Mouse (Mus musculus) MEL (cell line): Measurements from ENCODE around the gene Gm43552. TPM values are rescaled to one million over a fixed set of nuclear protein-coding genes. Genes with fewer than 3 reads are reported as not detected.

Experiments used
- DNase-seq: peaks from one replicate; pipeline ENCODE4 v3.0.0; 2011; ENCODE audit warnings: low read depth, low spot score
- H3K27ac ChIP-seq: 2 replicates; pipeline ENCODE4 v1.5.1; 2012; ENCODE audit warnings: low read depth, mild to moderate bottlenecking, control low read depth, low read length, moderate library complexity; ENCODE audit not compliant: control insufficient read depth
- H3K27me3 ChIP-seq, 2 experiments: fragments of 150-350 bp in 1 of 2; sonication (generic) in 1 of 2; 2 replicates each; pipeline ENCODE4 v1.6.1; 2012; ENCODE audit warnings: low read length in 2 of 2, mild to moderate bottlenecking in 2 of 2, improper control_type of control experiment in 1 of 2, moderate library complexity in 1 of 2; ENCODE audit not compliant: insufficient read depth in 2 of 2, control insufficient read depth in 1 of 2
- H3K36me3 ChIP-seq, 2 experiments: 2 replicates each; pipeline ENCODE4 v1.6.1; 2012 to 2014; ENCODE audit warnings: low read length in 2 of 2, improper control_type of control experiment in 1 of 2, inconsistent platforms in 1 of 2, mild to moderate bottlenecking in 1 of 2; ENCODE audit not compliant: insufficient read depth in 2 of 2, control insufficient read depth in 1 of 2
- H3K4me1 ChIP-seq, 2 experiments: fragments of 150-350 bp in 1 of 2; sonication (generic) in 1 of 2; 2 replicates each; pipeline ENCODE4 v1.6.1; 2012; ENCODE audit warnings: low read length in 2 of 2, improper control_type of control experiment in 1 of 2, mild to moderate bottlenecking in 1 of 2; ENCODE audit not compliant: insufficient read depth in 2 of 2, control insufficient read depth in 1 of 2
- H3K4me3 ChIP-seq, 2 experiments: fragments of 150-350 bp in 1 of 2; sonication (generic) in 1 of 2; 2 replicates each; pipeline ENCODE4 v1.5.1; 2012; ENCODE audit warnings: low read depth in 2 of 2, low read length in 2 of 2, mild to moderate bottlenecking in 2 of 2, moderate library complexity in 2 of 2, control low read depth in 1 of 2, improper control_type of control experiment in 1 of 2; ENCODE audit not compliant: control insufficient read depth in 1 of 2, insufficient read depth in 1 of 2
- H3K79me2 ChIP-seq: 2 replicates; pipeline ENCODE4 v1.6.1; 2012; ENCODE audit warnings: mild to moderate bottlenecking, low read length, moderate library complexity; ENCODE audit not compliant: control insufficient read depth, poor library complexity, insufficient read depth
- H3K9ac ChIP-seq: 2 replicates; pipeline ENCODE4 v1.6.1; 2012; ENCODE audit warnings: low read depth, mild to moderate bottlenecking, control low read depth, low read length, moderate library complexity; ENCODE audit not compliant: control insufficient read depth, poor library complexity, severe bottlenecking
- H3K9me3 ChIP-seq: fragments of 150-350 bp; sonication (generic); replicated peaks from 2 replicates; pipeline ENCODE4 v1.6.1; 2012; ENCODE audit warnings: mild to moderate bottlenecking, low read length, improper control_type of control experiment, moderate library complexity; ENCODE audit not compliant: insufficient read depth
- CHD1 ChIP-seq: IDR thresholded peaks from 2 replicates; pipeline ENCODE4 v1.6.1; 2012; ENCODE audit warnings: low read depth, mild to moderate bottlenecking, inconsistent platforms, low read length, improper control_type of control experiment
- CHD2 ChIP-seq: IDR thresholded peaks from 2 replicates; pipeline ENCODE4 v1.6.1; 2011; ENCODE audit warnings: low read length, improper control_type of control experiment
- CTCF ChIP-seq, 3 experiments: IDR thresholded peaks in 2 of 3; conservative IDR thresholded peaks in 1 of 3; 2 replicates each; pipeline ENCODE4 v1.5.1; 2011 to 2012; ENCODE audit warnings: low read length in 3 of 3, low read depth in 2 of 3, mild to moderate bottlenecking in 2 of 3, improper control_type of control experiment in 1 of 3, inconsistent platforms in 1 of 3, mixed read lengths in 1 of 3, moderate library complexity in 1 of 3; ENCODE audit not compliant: control insufficient read depth in 1 of 3, insufficient read depth in 1 of 3, poor library complexity in 1 of 3, severe bottlenecking in 1 of 3
- ELF1 ChIP-seq: IDR thresholded peaks from 2 replicates; pipeline ENCODE4 v1.6.1; 2014; ENCODE audit warnings: low read depth, mild to moderate bottlenecking, inconsistent platforms, low read length, improper control_type of control experiment, moderate library complexity
- EP300 ChIP-seq, 2 experiments: IDR thresholded peaks; 2 replicates each; pipeline ENCODE4 v1.6.1; 2011; ENCODE audit warnings: improper control_type of control experiment in 2 of 2, low read length in 2 of 2, low read depth in 1 of 2, mild to moderate bottlenecking in 1 of 2
- ETS1 ChIP-seq: IDR thresholded peaks from 2 replicates; pipeline ENCODE4 v1.6.1; 2012; ENCODE audit warnings: low read depth, mild to moderate bottlenecking, inconsistent platforms, low read length, improper control_type of control experiment, moderate library complexity
- GABPA ChIP-seq: IDR thresholded peaks from 2 replicates; pipeline ENCODE4 v1.6.1; 2012; ENCODE audit warnings: low read depth, mild to moderate bottlenecking, inconsistent platforms, low read length, improper control_type of control experiment, moderate library complexity
- HCFC1 ChIP-seq: IDR thresholded peaks from 2 replicates; pipeline ENCODE4 v1.6.1; 2012; ENCODE audit warnings: low read depth, mild to moderate bottlenecking, inconsistent platforms, low read length, improper control_type of control experiment, moderate library complexity
- KAT2A ChIP-seq: conservative IDR thresholded peaks from 2 replicates; pipeline ENCODE4 v1.6.1; 2012; ENCODE audit warnings: low read depth, low read length, improper control_type of control experiment, inconsistent platforms
- MAFK ChIP-seq: IDR thresholded peaks from 2 replicates; pipeline ENCODE4 v1.6.1; 2011; ENCODE audit warnings: low read depth, mild to moderate bottlenecking, low read length, improper control_type of control experiment, borderline replicate concordance
- MAX ChIP-seq: IDR thresholded peaks from 2 replicates; pipeline ENCODE4 v1.6.1; 2011; ENCODE audit warnings: low read length, improper control_type of control experiment
- MEF2A ChIP-seq: IDR thresholded peaks from 2 replicates; pipeline ENCODE4 v1.6.1; 2014; ENCODE audit warnings: low read depth, mild to moderate bottlenecking, inconsistent platforms, low read length, improper control_type of control experiment; ENCODE audit not compliant: poor library complexity, insufficient replicate concordance, severe bottlenecking; ENCODE audit errors: extremely low read depth
- MXI1 ChIP-seq: IDR thresholded peaks from 2 replicates; pipeline ENCODE4 v1.6.1; 2011; ENCODE audit warnings: mild to moderate bottlenecking, low read depth, low read length, improper control_type of control experiment
- MYC ChIP-seq: IDR thresholded peaks from 2 replicates; pipeline ENCODE4 v1.6.1; 2011; ENCODE audit warnings: low read depth, mild to moderate bottlenecking, low read length, improper control_type of control experiment, moderate library complexity
- NELFE ChIP-seq: IDR thresholded peaks from 2 replicates; pipeline ENCODE4 v1.6.1; 2011; ENCODE audit warnings: low read depth, low read length, improper control_type of control experiment
- NRF1 ChIP-seq: IDR thresholded peaks from 2 replicates; pipeline ENCODE4 v1.6.1; 2014; ENCODE audit warnings: low read depth, mild to moderate bottlenecking, inconsistent platforms, low read length, improper control_type of control experiment, moderate library complexity; ENCODE audit not compliant: poor library complexity, insufficient read depth, severe bottlenecking
- POLR2A ChIP-seq, 2 experiments: IDR thresholded peaks; 2 replicates each; pipeline ENCODE4 v1.6.1; 2011 to 2012; ENCODE audit warnings: low read length in 2 of 2, mild to moderate bottlenecking in 2 of 2, control low read depth in 1 of 2, improper control_type of control experiment in 1 of 2, low read depth in 1 of 2, moderate library complexity in 1 of 2; ENCODE audit not compliant: control insufficient read depth in 1 of 2, insufficient read depth in 1 of 2, poor library complexity in 1 of 2
- POLR2AphosphoS2 ChIP-seq: IDR thresholded peaks from 2 replicates; pipeline ENCODE4 v1.6.1; 2011; ENCODE audit warnings: low read length, improper control_type of control experiment
- POLR2AphosphoS5 ChIP-seq: IDR thresholded peaks from 2 replicates; pipeline ENCODE4 v1.6.1; 2012; ENCODE audit warnings: low read depth, borderline replicate concordance, mild to moderate bottlenecking, inconsistent platforms, low read length, moderate library complexity, mixed read lengths
- SIN3A ChIP-seq: IDR thresholded peaks from 2 replicates; pipeline ENCODE4 v1.6.1; 2012; ENCODE audit warnings: low read length, improper control_type of control experiment, inconsistent platforms
- SMC3 ChIP-seq: IDR thresholded peaks from 2 replicates; pipeline ENCODE4 v1.6.1; 2011; ENCODE audit warnings: low read depth, low read length, improper control_type of control experiment
- TAL1 ChIP-seq: IDR thresholded peaks from 2 replicates; pipeline ENCODE4 v1.6.1; 2012; ENCODE audit warnings: mild to moderate bottlenecking, inconsistent platforms, low read length, moderate library complexity, mixed read lengths
- TBP ChIP-seq: IDR thresholded peaks from 2 replicates; pipeline ENCODE4 v1.8.0; 2011; ENCODE audit warnings: low read depth, low read length, improper control_type of control experiment
- TCF12 ChIP-seq: IDR thresholded peaks from 2 replicates; pipeline ENCODE4 v1.6.1; 2014; ENCODE audit warnings: low read depth, mild to moderate bottlenecking, inconsistent platforms, low read length, improper control_type of control experiment, moderate library complexity
- UBTF ChIP-seq: IDR thresholded peaks from 2 replicates; pipeline ENCODE4 v1.6.1; 2012; ENCODE audit warnings: low read depth, mild to moderate bottlenecking, inconsistent platforms, low read length, improper control_type of control experiment, moderate library complexity, borderline replicate concordance; ENCODE audit not compliant: insufficient read depth
- USF1 ChIP-seq: IDR thresholded peaks from 2 replicates; pipeline ENCODE4 v1.6.1; 2014; ENCODE audit warnings: low read depth, mild to moderate bottlenecking, inconsistent platforms, low read length, improper control_type of control experiment, moderate library complexity
- ZKSCAN1 ChIP-seq: IDR thresholded peaks from 2 replicates; pipeline ENCODE4 v1.6.1; 2012; ENCODE audit warnings: low read depth, mild to moderate bottlenecking, inconsistent platforms, low read length, improper control_type of control experiment, moderate library complexity
- ZMIZ1 ChIP-seq: IDR thresholded peaks from 2 replicates; pipeline ENCODE4 v1.6.1; 2012; ENCODE audit warnings: low read depth, mild to moderate bottlenecking, inconsistent platforms, low read length, improper control_type of control experiment, moderate library complexity
- ZNF384 ChIP-seq: IDR thresholded peaks from 2 replicates; pipeline ENCODE4 v1.6.1; 2012; ENCODE audit warnings: low read depth, mild to moderate bottlenecking, inconsistent platforms, low read length, improper control_type of control experiment
- polyA plus RNA-seq, 2 experiments: library from polyadenylated mRNA; stranded (reverse) in 1 of 2; unstranded in 1 of 2; fragments of >175 nt in 1 of 2; fragments of >200 nt in 1 of 2; gene quantifications; 2 replicates each; pipeline versions ENCODE4 v1.2.1 to v1.2.4; 2012; ENCODE audit warnings: low replicate concordance in 2 of 2, low read depth in 1 of 2; ENCODE audit not compliant: insufficient read length in 2 of 2, insufficient read depth in 1 of 2, missing spikeins in 1 of 2
- total RNA-seq: library from RNA; depleted of rRNA; stranded (reverse); fragments of 300-350 nt; gene quantifications from 2 replicates; pipeline ENCODE4 v1.2.3, GENCODE M21; 2012

Gene Gm43552
- total and polyA plus RNA-seq, 3 experiments: 1.7 TPM; not detected in 2

GRCm38 (mm10) chr5:65537420-65538071 lies 44.9 kb upstream of the Gm43552 start (continued):
- TF ChIP-seq ZKSCAN1 (no peak), MAFK (no peak), MXI1 (no peak; the same call in 1 of the 2 replicates), POLR2AphosphoS2 (no peak), GABPA (no peak), MAX (no peak), USF1 (peak; percentile 34; the same call in 1 of the 2 replicates), ZMIZ1 (no peak), MEF2A (no peak), POLR2A (IDR thresholded peaks at IDR 0.05; ENCODE audit: control insufficient read depth in 1 of 2, insufficient read depth in 1 of 2, low read depth in 1 of 2, low read length in 2 of 2, poor library complexity in 1 of 2) (no peak), TAL1 (no peak), KAT2A (no peak), CHD2 (no peak), NELFE (no peak), CHD1 (no peak), EP300 (IDR thresholded peaks at IDR 0.05; ENCODE audit: low read depth in 1 of 2, low read length in 2 of 2) (no peak), POLR2AphosphoS5 (no peak)

- Histone ChIP-seq H3K27ac (peak within 1 kb of the TSS; percentile 94), H3K9ac (peak within 1 kb of the TSS; percentile 98), H3K4me3 (peak within 1 kb of the TSS; percentile 82 to 100), H3K79me2 (peaks cover 42% of the 10 kb centered on the region), H3K9me3 (no peaks in the 10 kb centered on the region), H3K4me1 (peaks cover 6 to 18% of the 10 kb centered on the region in 2 experiments), H3K36me3 (peaks cover 2 to 35% of the 10 kb centered on the region in 2 experiments), H3K27me3 (no peaks in the 10 kb centered on the region)
- DNase-seq: peak; percentile 92
- TF ChIP-seq TCF12 (peak; percentile 52), TBP (no peak), CTCF (IDR thresholded peaks at IDR 0.05 in 2 of 3, conservative IDR thresholded peaks at IDR 0.05 in 1 of 3; ENCODE audit: control insufficient read depth in 1 of 3, insufficient read depth in 1 of 3, low read depth in 2 of 3, low read length in 3 of 3, poor library complexity in 1 of 3, severe bottlenecking in 1 of 3) (peak in 1 of 3 experiments; percentile 16; a peak in 2 of 6 replicates), POLR2A (IDR thresholded peaks at IDR 0.05; ENCODE audit: control insufficient read depth in 1 of 2, insufficient read depth in 1 of 2, low read depth in 1 of 2, low read length in 2 of 2, poor library complexity in 1 of 2) (peak; percentile 89 to 91), MAX (peak; percentile 71), CHD1 (peak; percentile 85), NELFE (peak; percentile 93), ZNF384 (no peak), SMC3 (0 out of 2 replicates have a peak, but pooled peaks have one; percentile 6), EP300 (IDR thresholded peaks at IDR 0.05; ENCODE audit: low read depth in 1 of 2, low read length in 2 of 2) (0 out of 4 replicates have a peak, but pooled peaks of 1 of the 2 experiments have one; percentile 2), MYC (0 out of 2 replicates have a peak, but pooled peaks have one; percentile 55), KAT2A (no peak; the same call in 1 of the 2 replicates), ELF1 (0 out of 2 replicates have a peak, but pooled peaks have one; percentile 23), UBTF (0 out of 2 replicates have a peak, but pooled peaks have one; percentile 79), CHD2 (no peak), SIN3A (peak; percentile 72), HCFC1 (peak; percentile 66), POLR2AphosphoS2 (peak; percentile 92), MXI1 (peak; percentile 32), MAFK (no peak), ZMIZ1 (peak; percentile 90), ETS1 (0 out of 2 replicates have a peak, but pooled peaks have one; percentile 17), NRF1 (peak; percentile 88)
Measured at GRCm38 (mm10) chr5:65536751-65537419, 44.3 kb upstream of the Gm43552 start, which contains the start of the genes Smim14 and Ube2k. Gene Smim14 (minus strand): TSS chr5:65537184. Gene Ube2k (plus strand): TSS chr5:65537233.
